In the genomic region with DNA sequence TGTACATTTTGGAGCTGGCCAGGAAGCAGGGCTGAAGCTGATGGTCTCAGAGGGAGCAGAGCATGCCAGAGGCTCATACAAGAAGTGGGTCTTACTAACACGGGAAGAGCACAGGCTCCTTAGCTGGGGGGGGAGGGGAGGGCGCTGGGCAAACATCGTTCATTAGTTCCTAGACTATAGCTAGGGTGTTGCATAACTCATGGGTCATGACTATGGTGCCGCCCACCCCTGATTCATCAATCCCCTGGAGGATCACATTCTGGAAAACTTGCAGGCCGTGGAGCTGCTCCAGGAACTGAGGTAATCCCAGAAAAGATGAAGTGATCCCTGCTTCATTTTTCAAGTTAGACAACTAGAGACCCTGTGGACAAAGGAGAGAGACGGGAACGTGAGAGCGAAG, we compare ENCODE assay signal across 18 mouse cellular contexts. TPM values are rescaled to one million over a fixed set of nuclear protein-coding genes. Genes with fewer than 3 reads are reported as not detected.
DNase-seq lines count a peak whose midpoint lies in the region; ATAC-seq and TF ChIP-seq lines count a peak whose summit lies in the region.
"Had no signal": no experiment of that assay in that cellular context is flagged by ENCODE, and none has a peak within 500 bp of the region (broad histone marks: within the 10 kb centered on the region; RNA-seq: fewer than 3 reads in every experiment).

No protein-coding gene starts in this region.

- no peaks in the 10 kb centered on the region for H3K4me1 ChIP-seq in stomach, postnatal 0 days (replicated peaks; ENCODE audit: control insufficient read depth, insufficient read depth)
- H3K4me1 ChIP-seq: embryonic facial prominence, embryonic 13.5 days; hindbrain, embryonic 13.5 days; liver, embryonic 15.5 days had no signal

- H3K9me3 ChIP-seq in stomach, postnatal 0 days (ENCODE audit: control insufficient read depth, low read length): no peaks in the 10 kb centered on the region
- H3K9me3 ChIP-seq: embryonic facial prominence, embryonic 13.5 days; hindbrain, embryonic 13.5 days; liver, embryonic 15.5 days had no signal

- H3K27ac ChIP-seq in stomach, postnatal 0 days (replicated peaks): no peak overlapping the region
- H3K27ac ChIP-seq: embryonic facial prominence, embryonic 13.5 days; hindbrain, embryonic 13.5 days; liver, embryonic 15.5 days had no signal

- TF ChIP-seq EP300 in stomach, postnatal 0 days (optimal IDR thresholded peaks at IDR 0.05): no peak

- H3K9ac ChIP-seq in stomach, postnatal 0 days (ENCODE audit: low read length): no peak overlapping the region
- H3K9ac ChIP-seq: embryonic facial prominence, embryonic 13.5 days; hindbrain, embryonic 13.5 days; liver, embryonic 15.5 days had no signal

- no peak overlapping the region for H3K4me3 ChIP-seq in stomach, postnatal 0 days (ENCODE audit: low read depth, low read length)
- H3K4me3 ChIP-seq: embryonic facial prominence, embryonic 13.5 days; hindbrain, embryonic 13.5 days; liver, embryonic 15.5 days had no signal

- H3K4me2 ChIP-seq in stomach, postnatal 0 days (replicated peaks; ENCODE audit: low read depth): no peak overlapping the region
- H3K4me2 ChIP-seq: embryonic facial prominence, embryonic 13.5 days; hindbrain, embryonic 13.5 days; liver, embryonic 15.5 days had no signal

- no peak for TF ChIP-seq CTCF in stomach, postnatal 0 days (IDR thresholded peaks at IDR 0.05; ENCODE audit: low read depth)

- intact Hi-C loops in heart, postnatal 10 days (cut with DNase I): loop anchor here (5.0 kb wide), 1 partner anchor 289 kb away; no protein-coding TSS in a partner anchor

- DNase-seq in urinary bladder, postnatal 14 days (ENCODE audit: low spot score): peak; percentile 31
- DNase-seq in urinary bladder, adult 2 months (ENCODE audit: low spot score): no peak
- DNase-seq in fibroblast of lung, adult 2 months (ENCODE audit: low read depth): peak; percentile 32
- DNase-seq in heart, postnatal 10 days: peak; percentile 50 to 61
- peak; percentile 12 for DNase-seq in stomach, postnatal 0 days (ENCODE audit: low spot score)
- no peak for DNase-seq in kidney, adult 8-10 months
- no peak for DNase-seq in testis, postnatal 14 days (ENCODE audit: low spot score)
- DNase-seq: adrenal gland, postnatal 25 days; cerebellum, postnatal 10 days; kidney, postnatal 25 days; retina, postnatal 1 day; spleen, adult 18-20 months; thymus, adult 2 months had no signal

- WGBS in stomach, postnatal 0 days: 19% methylated on average over 7 of the region's 8 CpGs

- peak; percentile 63; the same call in 1 of the 2 replicates for ATAC-seq in stomach, postnatal 0 days (ENCODE audit: low FRiP score, low TSS enrichment)
- ATAC-seq: forebrain, embryonic 16.5 days; intestine, embryonic 16.5 days had no signal

- no peaks in the 10 kb centered on the region for H3K27me3 ChIP-seq in stomach, postnatal 0 days (ENCODE audit: control insufficient read depth, insufficient read depth, low read length)
- H3K27me3 ChIP-seq: embryonic facial prominence, embryonic 13.5 days; hindbrain, embryonic 13.5 days; liver, embryonic 15.5 days had no signal

- no peaks in the 10 kb centered on the region for H3K36me3 ChIP-seq in stomach, postnatal 0 days (ENCODE audit: control insufficient read depth, insufficient read depth, low read length)
- H3K36me3 ChIP-seq: embryonic facial prominence, embryonic 13.5 days; hindbrain, embryonic 13.5 days; liver, embryonic 15.5 days had no signal

RNA-seq across cellular contexts. Expression of gene Apln, which starts 46.6 kb away (rescaled TPM):
- polyA plus RNA-seq in urinary bladder, adult 2 months (2012; rRNA removed): 2.3 and 2.5 TPM in 2 replicates
- 10 to 100 TPM; 28.2 to 30.5 TPM for total RNA-seq in heart, postnatal 10 days (2021)
- 3.0 and 3.1 TPM in 2 replicates for polyA plus RNA-seq in stomach, postnatal 0 days (2015; fragmentation: Nextera tagmentation; extraction: Ambion mirVana)

Comparison
In these comparisons a context has a peak if more than half of its experiments do, and no peak if none do; other contexts are left out.
1. DNase-seq: peak in urinary bladder, postnatal 14 days (single experiment), fibroblast of lung, adult 2 months (single experiment), heart, postnatal 10 days (2 of 2) and stomach, postnatal 0 days (single experiment); none in urinary bladder, adult 2 months (single experiment), kidney, adult 8-10 months (0 of 2) and testis, postnatal 14 days (single experiment).